Mouse (Mus musculus) bone marrow macrophage, adult 2 months (primary cell): ENCODE results near the gene Prkce.

ENCODE experiments used
- CTCF ChIP-seq: IDR thresholded peaks from 2 replicates; pipeline ENCODE4 v1.5.1; 2012; ENCODE audit warnings: low read depth, mild to moderate bottlenecking, low read length, moderate library complexity
- POLR2A ChIP-seq: IDR thresholded peaks from 2 replicates; pipeline ENCODE4 v1.6.1; 2012; ENCODE audit warnings: mild to moderate bottlenecking, low read depth, low read length, borderline replicate concordance

GRCm38 (mm10) chr17:86572136-86572535 is 404.6 kb downstream of the Prkce start:
- TF ChIP-seq CTCF (no peak), POLR2A (no peak)
